Mouse (Mus musculus): ENCODE measurements at regions not wholly inside any gene's neighbourhood (a gene's known extent, or its start where the extent isn't known, plus 50 kb on each side); places are given as distances from the start of the nearest gene placed in this dataset.

GRCm38 (mm10) chr2:103205046-103205445, 98.0 kb downstream of the Ehf start:
- H3K9me3 ChIP-seq, result no peaks in the 10 kb centered on the region
- H3K4me1 ChIP-seq, result peaks cover 10% of the 10 kb centered on the region
- no peak overlapping the region for H3K9ac ChIP-seq
- H3K4me2 ChIP-seq, result no peak overlapping the region
- 87% methylated on average over 8 of the region's 8 CpGs for WGBS
- H3K27me3 ChIP-seq, result no peaks in the 10 kb centered on the region
- H3K4me3 ChIP-seq, result no peak overlapping the region
- H3K27ac ChIP-seq, result no peak overlapping the region
- no peaks in the 10 kb centered on the region for H3K36me3 ChIP-seq
- no peak for ATAC-seq (ENCODE audit: insufficient number of reproducible peaks, insufficient read depth, low FRiP score, low TSS enrichment, low read depth)

- no peaks in the 10 kb centered on the region for H3K27me3 ChIP-seq
- no peaks in the 10 kb centered on the region for H3K9me3 ChIP-seq
- no peak overlapping the region for H3K4me3 ChIP-seq
- no peaks in the 10 kb centered on the region for H3K36me3 ChIP-seq
- no peak overlapping the region for H3K4me2 ChIP-seq
- no peak for ATAC-seq (ENCODE audit: insufficient number of reproducible peaks, insufficient read depth, low FRiP score, low TSS enrichment, low read depth)
- no peak overlapping the region for H3K27ac ChIP-seq
- peaks cover 12% of the 10 kb centered on the region for H3K4me1 ChIP-seq
- WGBS, result 95% methylated on average over 5 of the region's 5 CpGs
- no peak overlapping the region for H3K9ac ChIP-seq
Measured at GRCm38 (mm10) chr2:103208370-103208769, 94.7 kb downstream of the Ehf start.

GRCm38 (mm10) chr2:103209056-103209455, 94.0 kb downstream of the Ehf start:
- H3K4me1 ChIP-seq, result peaks cover 12% of the 10 kb centered on the region
- WGBS, result 66% methylated on average over 2 of the region's 2 CpGs
- no peaks in the 10 kb centered on the region for H3K9me3 ChIP-seq
- H3K36me3 ChIP-seq, result no peaks in the 10 kb centered on the region
- no peak overlapping the region for H3K4me2 ChIP-seq
- no peak overlapping the region for H3K9ac ChIP-seq
- no peak for ATAC-seq (ENCODE audit: insufficient number of reproducible peaks, insufficient read depth, low FRiP score, low TSS enrichment, low read depth)
- H3K27me3 ChIP-seq, result no peaks in the 10 kb centered on the region
- no peak overlapping the region for H3K4me3 ChIP-seq
- peak overlapping the region; percentile 41; the same call in 1 of the 2 replicates for H3K27ac ChIP-seq

GRCm38 (mm10) chr2:103209512-103209981, 93.5 kb downstream of the Ehf start:
- no peak overlapping the region for H3K4me2 ChIP-seq
- no peaks in the 10 kb centered on the region for H3K27me3 ChIP-seq
- H3K36me3 ChIP-seq, result no peaks in the 10 kb centered on the region
- H3K4me3 ChIP-seq, result no peak overlapping the region
- 49% methylated on average over 6 of the region's 6 CpGs for WGBS
- no peak for ATAC-seq (ENCODE audit: insufficient number of reproducible peaks, insufficient read depth, low FRiP score, low TSS enrichment, low read depth)
- no peak overlapping the region; the same call in 1 of the 2 replicates for H3K27ac ChIP-seq
- H3K9ac ChIP-seq, result no peak overlapping the region
- H3K4me1 ChIP-seq, result peaks cover 12% of the 10 kb centered on the region
- no peaks in the 10 kb centered on the region for H3K9me3 ChIP-seq

- H3K4me2 ChIP-seq, result no peak overlapping the region
- no peaks in the 10 kb centered on the region for H3K9me3 ChIP-seq
- WGBS, result 39% methylated on average over 3 of the region's 3 CpGs
- H3K4me3 ChIP-seq, result no peak overlapping the region
- no peaks in the 10 kb centered on the region for H3K36me3 ChIP-seq
- H3K27ac ChIP-seq, result 0 out of 2 replicates have a peak overlapping the region, but pooled peaks have one; percentile 19
- ATAC-seq (ENCODE audit: insufficient number of reproducible peaks, insufficient read depth, low FRiP score, low TSS enrichment, low read depth), result 0 out of 2 replicates have a peak, but pooled peaks have one; percentile 37
- peaks cover 12% of the 10 kb centered on the region for H3K4me1 ChIP-seq
- no peak overlapping the region for H3K9ac ChIP-seq
- no peaks in the 10 kb centered on the region for H3K27me3 ChIP-seq
Measured at GRCm38 (mm10) chr2:103211179-103211578, 91.9 kb downstream of the Ehf start.

Data from embryonic facial prominence, embryonic 13.5 days (tissue).